Mouse (Mus musculus): ENCODE measurements around the gene Clgn. TPM values are rescaled to one million over a fixed set of nuclear protein-coding genes. Genes with fewer than 3 reads are reported as not detected.

The Clgn gene
- polyA plus RNA-seq, 1 experiment from 2014 or later, result 0.03 TPM

DNA sequence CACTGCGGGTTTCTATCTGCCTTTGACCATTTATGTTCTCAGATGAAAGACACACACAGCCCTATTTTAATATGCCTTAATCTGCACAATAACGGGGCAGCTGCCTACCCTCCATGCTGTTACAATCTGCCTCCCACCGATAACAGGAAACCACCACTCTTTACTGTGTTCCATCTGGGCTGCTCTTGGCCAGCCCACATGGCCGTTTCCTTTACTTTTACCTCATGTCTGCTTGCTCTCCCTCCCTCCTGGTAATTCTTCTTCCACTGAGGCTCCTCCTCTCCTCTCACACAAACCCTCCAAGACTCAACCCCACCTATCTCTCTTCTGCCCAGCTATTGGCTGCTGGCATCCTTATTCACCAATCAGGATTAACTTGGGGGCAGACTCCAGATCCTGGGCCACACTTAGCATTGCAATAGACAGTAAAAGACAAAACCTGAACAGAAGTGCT lies 39.4 kb downstream of the Clgn start:
- H3K4me1 ChIP-seq (replicated peaks; ENCODE audit: insufficient read depth, low read length), result no peaks in the 10 kb centered on the region
- peaks cover 12% of the 10 kb centered on the region for H3K36me3 ChIP-seq (ENCODE audit: insufficient read depth, low read length)
- DNase-seq (ENCODE audit: low spot score) (no peak), ATAC-seq (replicated peaks; ENCODE audit: low FRiP score, low read depth) (no peak)
- H3K4me3 ChIP-seq (replicated peaks; ENCODE audit: low read depth, low read length), result no peak overlapping the region
- no peak for TF ChIP-seq CTCF (IDR thresholded peaks at IDR 0.05; ENCODE audit: low read depth)
- no peaks in the 10 kb centered on the region for H3K27me3 ChIP-seq (ENCODE audit: insufficient read depth, low read length)
- no peaks in the 10 kb centered on the region for H3K9me3 ChIP-seq (replicated peaks; ENCODE audit: low read length)
- H3K4me2 ChIP-seq (ENCODE audit: low read length), result no peak overlapping the region
- no peak overlapping the region for H3K9ac ChIP-seq (ENCODE audit: low read depth, low read length)
- no peak overlapping the region for H3K27ac ChIP-seq
- WGBS, result 55% methylated on average over 4 of the region's 4 CpGs

DNA sequence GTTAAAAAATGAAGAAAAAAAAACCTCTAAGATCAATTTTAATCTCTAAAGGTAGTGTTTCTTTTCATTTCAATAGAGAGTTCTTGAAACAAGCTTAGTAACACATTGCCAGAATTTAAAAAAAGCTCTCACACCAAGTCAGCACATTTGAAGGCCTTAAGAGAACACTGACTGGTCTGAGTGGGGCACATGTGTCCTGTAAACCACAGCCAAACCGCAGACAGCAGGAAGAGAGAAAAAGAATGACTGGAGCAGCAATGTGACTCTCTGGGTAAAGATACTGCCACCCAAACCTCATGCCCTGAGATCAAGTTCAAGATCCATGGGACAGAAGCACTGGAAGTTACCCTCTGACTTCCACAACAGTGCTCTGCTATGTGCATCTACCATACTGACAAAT lies 47.4 kb downstream of the Clgn start:
- Histone ChIP-seq H3K4me3 (replicated peaks; ENCODE audit: low read depth, low read length) (no peak overlapping the region), H3K27me3 (ENCODE audit: insufficient read depth, low read length) (no peaks in the 10 kb centered on the region), H3K36me3 (ENCODE audit: insufficient read depth, low read length) (peaks cover 13% of the 10 kb centered on the region), H3K4me2 (ENCODE audit: low read length) (no peak overlapping the region), H3K9me3 (replicated peaks; ENCODE audit: low read length) (no peaks in the 10 kb centered on the region), H3K4me1 (replicated peaks; ENCODE audit: insufficient read depth, low read length) (0 out of 2 replicates have a peak, but pooled peaks cover 5% of the 10 kb centered on the region), H3K27ac (no peak overlapping the region), H3K9ac (ENCODE audit: low read depth, low read length) (no peak overlapping the region)
- DNase-seq (ENCODE audit: low spot score) (no peak), ATAC-seq (replicated peaks; ENCODE audit: low FRiP score, low read depth) (no peak)
- no peak for TF ChIP-seq CTCF (IDR thresholded peaks at IDR 0.05; ENCODE audit: low read depth)
- WGBS, result 85% methylated on average over 1 of the region's 1 CpGs

DNA sequence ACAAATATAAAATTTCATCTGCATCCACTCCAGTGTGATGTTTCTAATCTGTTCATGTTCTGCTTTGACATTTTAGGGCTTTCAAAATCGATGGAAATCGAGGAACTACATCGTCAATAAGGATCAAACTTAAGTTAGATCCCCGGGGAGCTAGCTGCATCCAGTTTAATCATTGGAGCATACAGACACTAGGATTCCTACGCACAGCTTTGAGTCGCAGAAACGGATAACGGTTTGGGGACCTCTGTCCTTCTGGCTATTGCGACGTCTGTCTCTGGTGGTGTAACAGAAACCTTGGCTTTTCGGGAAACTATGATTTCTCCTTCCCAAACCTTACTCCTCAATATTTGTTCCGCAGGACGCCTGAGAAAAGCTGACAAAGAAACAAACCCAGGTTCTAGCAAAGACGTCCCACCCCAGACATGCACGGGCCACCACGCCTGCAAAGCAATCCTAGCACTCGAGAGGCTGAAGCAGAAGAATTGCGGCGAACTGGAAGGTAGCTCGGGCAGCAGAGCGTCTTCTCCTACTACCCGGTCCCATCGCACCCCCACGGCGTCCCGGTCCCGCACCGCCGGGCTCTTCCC lies 52.1 kb downstream of the Clgn start:
- Histone ChIP-seq H3K4me2 (ENCODE audit: low read length) (peak overlapping the region; percentile 74), H3K4me3 (replicated peaks; ENCODE audit: low read depth, low read length) (peak overlapping the region; percentile 61), H3K4me1 (replicated peaks; ENCODE audit: insufficient read depth, low read length) (0 out of 2 replicates have a peak, but pooled peaks cover 5% of the 10 kb centered on the region), H3K36me3 (ENCODE audit: insufficient read depth, low read length) (no peaks in the 10 kb centered on the region; the same call in 1 of the 2 replicates), H3K9ac (ENCODE audit: low read depth, low read length) (peak overlapping the region; percentile 71), H3K27me3 (ENCODE audit: insufficient read depth, low read length) (no peaks in the 10 kb centered on the region), H3K27ac (peak overlapping the region; percentile 79), H3K9me3 (replicated peaks; ENCODE audit: low read length) (no peaks in the 10 kb centered on the region)
- ATAC-seq (replicated peaks; ENCODE audit: low FRiP score, low read depth), result no peak
- WGBS, result 1% methylated on average over 29 of the region's 29 CpGs
- TF ChIP-seq CTCF (IDR thresholded peaks at IDR 0.05; ENCODE audit: low read depth), result no peak
- peak; percentile 47 for DNase-seq (ENCODE audit: low spot score)

DNA sequence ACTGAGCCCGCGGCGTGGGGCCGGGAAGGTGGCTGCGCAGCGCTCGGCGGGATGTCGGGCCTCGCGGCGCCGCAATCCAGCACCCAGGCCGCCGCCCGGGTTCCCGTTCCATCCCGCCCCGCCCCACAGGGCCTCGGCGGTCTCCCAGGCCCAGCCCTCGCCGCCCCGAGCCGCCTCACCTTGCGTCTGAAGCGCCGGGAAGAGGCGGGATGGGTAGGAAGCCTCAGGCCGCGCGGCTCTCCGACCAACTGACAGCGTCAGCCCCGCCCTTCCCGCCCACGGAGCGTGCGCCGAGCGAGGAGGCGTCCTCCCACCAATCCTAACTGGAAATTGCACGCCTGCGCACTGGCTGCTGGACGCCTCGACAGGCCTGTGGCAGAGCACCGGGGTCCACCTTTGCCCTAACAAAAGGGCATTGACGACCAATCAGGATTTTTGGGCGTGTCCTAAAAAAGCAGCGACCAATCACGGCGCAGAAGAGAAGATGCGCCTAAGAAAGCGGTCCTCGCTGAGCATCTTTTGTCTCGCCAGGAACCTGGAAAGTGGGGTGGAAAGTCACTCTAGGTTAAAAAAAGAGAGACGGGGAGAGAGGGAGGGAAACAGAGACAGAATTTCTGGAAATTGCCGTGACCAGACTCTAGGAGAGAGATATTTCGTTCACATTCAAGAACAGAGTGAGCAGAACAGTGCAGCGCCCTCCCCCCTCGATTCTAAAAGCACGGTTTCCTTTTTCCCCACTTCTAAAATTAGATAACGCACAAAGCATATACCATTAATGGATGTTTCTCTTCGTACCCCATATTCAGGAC lies 52.8 kb downstream of the Clgn start:
- ATAC-seq (replicated peaks; ENCODE audit: low FRiP score, low read depth), result peak; percentile 100
- peak overlapping the region; percentile 61 for H3K4me3 ChIP-seq (replicated peaks; ENCODE audit: low read depth, low read length)
- H3K36me3 ChIP-seq (ENCODE audit: insufficient read depth, low read length), result no peaks in the 10 kb centered on the region; the same call in 1 of the 2 replicates
- peak overlapping the region; percentile 71 for H3K9ac ChIP-seq (ENCODE audit: low read depth, low read length)
- H3K27ac ChIP-seq, result peak overlapping the region; percentile 79
- no peaks in the 10 kb centered on the region for H3K9me3 ChIP-seq (replicated peaks; ENCODE audit: low read length)
- H3K4me1 ChIP-seq (replicated peaks; ENCODE audit: insufficient read depth, low read length), result 0 out of 2 replicates have a peak, but pooled peaks cover 5% of the 10 kb centered on the region
- WGBS, result under 1% methylated on average over 62 of the region's 64 CpGs
- TF ChIP-seq CTCF (IDR thresholded peaks at IDR 0.05; ENCODE audit: low read depth), result no peak
- DNase-seq (ENCODE audit: low spot score), result peak; percentile 99
- no peaks in the 10 kb centered on the region for H3K27me3 ChIP-seq (ENCODE audit: insufficient read depth, low read length)
- H3K4me2 ChIP-seq (ENCODE audit: low read length), result peak overlapping the region; percentile 74

DNA sequence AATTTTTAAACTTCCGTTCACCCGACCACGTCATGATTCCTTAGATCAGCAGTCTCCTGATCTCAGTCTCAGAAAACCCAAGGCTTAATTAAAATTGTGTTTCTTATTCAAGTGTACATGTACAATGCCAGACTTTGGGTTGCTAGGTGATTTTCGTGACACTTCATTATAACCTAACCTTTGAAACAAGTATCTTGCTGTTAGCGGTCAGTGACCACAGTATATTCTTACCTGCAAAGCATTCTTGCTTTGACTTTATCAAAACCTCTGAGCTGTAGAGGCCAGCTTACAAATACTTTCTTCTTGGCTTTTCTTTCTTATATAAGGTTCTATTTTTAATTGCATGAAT lies 53.4 kb downstream of the Clgn start:
- Histone ChIP-seq H3K4me3 (replicated peaks; ENCODE audit: low read depth, low read length) (peak overlapping the region; percentile 61; the same call in 1 of the 2 replicates), H3K9me3 (replicated peaks; ENCODE audit: low read length) (no peaks in the 10 kb centered on the region), H3K4me1 (replicated peaks; ENCODE audit: insufficient read depth, low read length) (0 out of 2 replicates have a peak, but pooled peaks cover 5% of the 10 kb centered on the region), H3K27me3 (ENCODE audit: insufficient read depth, low read length) (no peaks in the 10 kb centered on the region), H3K27ac (no peak overlapping the region), H3K4me2 (ENCODE audit: low read length) (peak overlapping the region; percentile 74), H3K36me3 (ENCODE audit: insufficient read depth, low read length) (no peaks in the 10 kb centered on the region), H3K9ac (ENCODE audit: low read depth, low read length) (no peak overlapping the region)
- ATAC-seq (replicated peaks; ENCODE audit: low FRiP score, low read depth) (no peak), DNase-seq (ENCODE audit: low spot score) (no peak)
- whole genome bisulfite sequencing, result 29% methylated on average over 5 of the region's 5 CpGs
- TF ChIP-seq CTCF (IDR thresholded peaks at IDR 0.05; ENCODE audit: low read depth), result no peak

DNA sequence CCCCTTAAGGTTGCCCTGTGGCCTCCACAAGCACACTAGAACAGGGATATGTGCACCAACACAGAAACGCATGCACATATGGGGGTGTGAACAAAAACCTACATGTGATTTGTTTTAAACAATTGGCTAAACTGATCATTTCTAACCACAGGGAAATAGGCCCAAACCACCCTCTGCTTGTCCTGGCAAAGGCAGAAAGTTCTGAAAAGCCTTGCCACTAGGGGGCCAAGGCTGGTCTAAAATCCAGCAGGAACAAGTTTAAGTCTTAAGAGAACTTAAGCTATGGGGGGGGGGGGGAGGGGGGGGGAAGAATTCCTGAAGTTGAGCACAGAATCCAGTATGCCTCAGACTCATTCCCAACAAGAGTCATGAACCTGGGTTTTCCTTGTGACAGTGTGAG lies 60.3 kb downstream of the Clgn start:
- H3K9me3 ChIP-seq (replicated peaks; ENCODE audit: low read length), result no peaks in the 10 kb centered on the region
- no peak overlapping the region for H3K9ac ChIP-seq (ENCODE audit: low read depth, low read length)

More for the DNA sequence above, 60.3 kb downstream of the Clgn start:
- no peak overlapping the region for H3K4me3 ChIP-seq (replicated peaks; ENCODE audit: low read depth, low read length)
- no peak overlapping the region for H3K4me2 ChIP-seq (ENCODE audit: low read length)
- no peak for ATAC-seq (replicated peaks; ENCODE audit: low FRiP score, low read depth)
- peak; percentile 36 for DNase-seq (ENCODE audit: low spot score)
- H3K4me1 ChIP-seq (replicated peaks; ENCODE audit: insufficient read depth, low read length), result no peaks in the 10 kb centered on the region
- no peak overlapping the region for H3K27ac ChIP-seq
- WGBS, result 79% methylated on average over 1 of the region's 1 CpGs
- no peaks in the 10 kb centered on the region for H3K27me3 ChIP-seq (ENCODE audit: insufficient read depth, low read length)
- peak; percentile 59 for TF ChIP-seq CTCF (IDR thresholded peaks at IDR 0.05; ENCODE audit: low read depth)
- no peaks in the 10 kb centered on the region for H3K36me3 ChIP-seq (ENCODE audit: insufficient read depth, low read length)
